Mouse (Mus musculus) telencephalon, adult 2 months (tissue): ENCODE measurements around the gene Krt80.

Source experiments
- DNase-seq: peaks from one replicate; pipeline ENCODE4 v3.0.0-alpha.2; 2011; ENCODE audit warnings: low read depth, low spot score

Gene Krt80

DNA sequence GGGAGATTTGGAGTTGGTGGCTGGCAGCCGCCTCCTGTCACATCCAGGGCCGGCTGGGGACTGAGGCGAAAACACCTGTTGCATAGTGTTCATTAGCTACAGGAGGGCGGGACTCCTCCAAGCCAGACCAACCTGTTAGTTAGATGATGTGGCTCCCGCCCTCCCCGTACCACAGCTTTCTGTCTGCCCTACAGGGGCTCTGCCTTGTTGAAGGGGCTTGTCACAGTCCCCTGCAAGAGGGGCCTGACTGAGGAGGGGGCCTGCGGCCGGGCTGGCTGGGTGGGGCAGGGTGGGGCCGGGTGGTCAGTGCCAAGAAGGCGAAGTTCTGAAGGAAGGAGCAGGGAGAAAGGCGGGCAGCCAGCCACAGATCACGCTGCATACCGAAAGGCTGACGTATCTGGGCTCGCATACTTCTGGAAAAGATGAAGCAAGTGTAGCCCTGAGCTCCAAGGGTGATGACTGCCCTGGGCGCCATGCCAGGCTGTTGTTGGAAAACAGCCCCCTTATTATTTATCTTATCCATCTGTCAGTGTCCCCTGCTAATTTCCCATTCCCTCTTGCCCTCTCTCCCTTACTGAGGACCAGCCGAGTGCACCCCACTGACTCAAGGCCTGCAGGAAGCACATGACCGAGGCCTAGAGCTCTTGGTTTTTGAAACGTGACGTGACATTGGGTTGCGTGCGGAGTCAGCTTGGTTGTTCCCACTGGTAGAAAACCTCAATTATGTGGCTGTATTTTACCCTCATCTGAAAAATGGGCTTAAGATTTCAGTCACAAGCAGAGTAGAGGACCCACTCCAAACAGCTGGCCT is at the start of gene Krt80:
TSS of gene Krt80 (minus strand) at position 62 of the 811 bp plus-strand sequence.
- no peak for DNase-seq

DNA sequence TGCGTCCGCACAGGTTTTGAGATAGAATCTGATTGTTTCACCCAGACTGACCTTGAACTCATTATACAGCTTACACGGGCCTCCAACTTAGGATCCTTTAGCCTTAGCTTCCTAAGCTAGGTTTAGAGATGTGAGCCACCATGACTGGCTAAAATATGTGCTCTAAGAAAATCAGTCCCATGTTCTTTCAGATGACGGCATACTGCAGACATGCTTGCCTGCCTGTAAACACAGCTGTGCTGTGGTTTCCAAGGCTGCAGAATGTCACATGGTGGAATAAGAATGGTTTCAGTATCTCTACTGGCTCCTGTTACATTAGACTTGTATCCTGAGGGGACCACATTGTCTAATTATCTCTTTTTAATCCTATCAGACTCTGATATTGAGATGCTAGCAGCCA is 49.0 kb upstream of the Krt80 start:
- no peak for DNase-seq

GRCm38 (mm10) chr15:101414807-101415565 is 45.0 kb upstream of the Krt80 start:
- no peak for DNase-seq

DNA sequence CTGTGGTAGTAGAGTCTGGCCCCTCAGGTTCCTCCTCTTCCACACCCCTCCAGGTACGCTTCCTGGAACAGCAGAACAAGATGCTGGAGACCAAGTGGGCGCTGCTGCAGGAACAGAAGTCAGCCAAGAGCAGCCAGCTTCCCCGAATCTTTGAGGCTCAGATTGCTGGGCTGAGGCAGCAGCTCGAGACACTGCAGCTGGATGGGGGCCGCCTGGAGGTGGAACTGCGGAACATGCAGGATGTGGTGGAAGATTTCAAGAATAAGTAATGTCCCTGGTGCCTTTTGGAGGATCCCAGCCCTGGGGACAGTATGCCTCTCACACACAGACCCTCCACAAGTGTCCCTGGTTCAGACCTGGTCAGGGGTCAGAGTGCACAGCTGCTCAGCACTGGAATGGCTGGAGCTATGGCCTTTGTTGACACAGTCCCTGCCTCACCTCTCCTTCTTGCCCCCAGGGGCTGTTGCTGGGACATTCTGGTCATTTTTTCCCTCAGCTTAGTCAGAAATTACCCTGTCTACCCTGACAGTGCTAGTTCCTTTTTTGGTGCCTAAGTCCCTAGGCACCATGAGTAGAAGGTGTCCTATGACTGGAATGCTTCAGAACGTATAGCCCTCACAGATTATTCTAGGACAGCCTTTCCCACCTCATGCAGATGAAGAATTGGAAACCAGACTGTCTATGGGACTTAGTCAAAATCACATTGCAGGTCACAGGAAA is 44.1 kb upstream of the Krt80 start:
- no peak for DNase-seq

GRCm38 (mm10) chr15:101412188-101412587 is 42.2 kb upstream of the Krt80 start:
- DNase-seq, result no peak

GRCm38 (mm10) chr15:101410775-101411174 is 40.8 kb upstream of the Krt80 start, which contains the start of gene Krt7:
Gene Krt7 (plus strand): TSS chr15:101411043.
- no peak for DNase-seq

DNA sequence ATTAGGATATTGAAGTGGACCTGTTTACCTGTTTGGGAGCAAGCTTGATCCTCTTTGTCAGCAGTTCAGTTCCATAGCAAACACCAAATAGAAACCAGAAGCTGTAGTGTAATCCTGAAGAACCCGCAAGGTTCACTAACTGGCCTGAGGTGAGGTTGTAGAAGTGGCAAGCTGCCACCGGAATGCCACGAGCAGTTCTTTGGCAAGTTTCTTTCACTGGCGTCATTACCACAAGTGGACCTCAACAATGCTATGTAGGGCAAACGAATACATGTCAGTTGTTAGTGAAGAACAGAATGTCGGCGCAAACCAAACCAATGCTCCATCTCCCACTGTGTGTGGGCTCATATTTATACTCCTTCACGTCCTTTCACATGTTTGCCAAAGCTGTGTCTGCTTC is 28.3 kb upstream of the Krt80 start:
- no peak for DNase-seq

DNA sequence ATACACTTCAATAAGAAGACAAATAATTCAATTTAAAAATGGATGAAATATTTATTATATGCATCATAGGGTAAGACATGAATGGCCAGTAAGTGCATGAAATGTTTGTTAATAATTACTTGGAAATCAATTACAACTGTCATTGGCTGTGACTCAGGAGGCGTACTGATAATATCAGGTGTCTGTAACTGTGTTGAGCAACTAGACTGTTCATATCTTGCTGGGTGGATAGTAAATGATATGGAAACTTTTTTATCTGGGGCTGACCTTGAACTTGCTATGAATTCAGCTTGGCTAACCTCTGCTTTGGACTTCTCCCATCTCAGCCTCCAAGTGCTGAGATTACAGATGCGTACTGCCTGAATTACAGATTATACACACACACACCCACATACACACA is 27.7 kb upstream of the Krt80 start:
- no peak for DNase-seq

DNA sequence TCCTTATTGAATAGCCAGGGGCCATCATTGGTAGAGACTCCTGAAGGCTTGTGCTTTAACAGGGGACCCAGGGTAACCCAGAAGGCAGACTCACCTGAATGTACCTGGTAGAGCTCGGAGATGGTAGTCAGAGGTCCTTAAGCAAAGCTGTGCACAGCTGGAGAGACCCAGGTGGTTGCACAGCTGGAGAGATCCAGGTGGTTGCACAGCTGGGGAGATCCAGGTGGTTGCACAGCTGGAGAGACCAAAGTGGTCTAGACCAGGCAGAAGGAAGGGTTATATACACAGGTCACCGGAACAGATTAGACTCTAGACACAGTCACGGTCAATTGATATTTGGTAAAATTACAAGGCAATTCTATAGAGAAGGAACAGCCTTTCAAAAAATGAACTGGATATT is 27.0 kb upstream of the Krt80 start:
- no peak for DNase-seq

DNA sequence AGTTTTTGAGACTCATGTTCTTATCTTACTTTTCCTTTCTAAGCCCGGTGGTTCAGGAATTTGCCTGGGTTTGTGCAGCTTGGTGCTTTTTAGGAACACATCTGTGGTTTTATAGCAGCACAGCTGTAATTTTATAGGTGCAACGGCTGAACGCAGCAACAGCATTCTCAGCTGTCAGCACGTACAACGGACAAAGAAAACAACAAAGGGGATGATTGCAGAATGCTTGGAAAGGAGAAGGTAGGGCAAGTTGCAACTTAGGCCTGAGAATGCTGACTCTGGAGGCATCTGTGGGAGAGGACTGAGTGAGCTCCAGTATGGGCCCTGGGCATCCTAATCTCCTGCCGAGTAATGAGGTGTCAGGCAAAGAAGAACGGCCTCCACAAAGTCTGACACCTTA is 26.5 kb upstream of the Krt80 start:
- no peak for DNase-seq

GRCm38 (mm10) chr15:101394908-101395307 is 24.9 kb upstream of the Krt80 start:
- DNase-seq, result no peak

GRCm38 (mm10) chr15:101392251-101392650 is 22.3 kb upstream of the Krt80 start:
- DNase-seq, result no peak

- no peak for DNase-seq
Observed at GRCm38 (mm10) chr15:101390203-101390602, 20.2 kb upstream of the Krt80 start.

- DNase-seq, result no peak
Observed at GRCm38 (mm10) chr15:101388034-101388541, 18.1 kb upstream of the Krt80 start.

GRCm38 (mm10) chr15:101387176-101387575 is 17.2 kb upstream of the Krt80 start:
- no peak for DNase-seq

- DNase-seq, result no peak
Observed at GRCm38 (mm10) chr15:101385064-101385463, 15.1 kb upstream of the Krt80 start.

- no peak for DNase-seq
Observed at GRCm38 (mm10) chr15:101384610-101385009, 14.6 kb upstream of the Krt80 start.

GRCm38 (mm10) chr15:101382811-101383210 is 12.8 kb upstream of the Krt80 start:
- DNase-seq, result no peak

DNA sequence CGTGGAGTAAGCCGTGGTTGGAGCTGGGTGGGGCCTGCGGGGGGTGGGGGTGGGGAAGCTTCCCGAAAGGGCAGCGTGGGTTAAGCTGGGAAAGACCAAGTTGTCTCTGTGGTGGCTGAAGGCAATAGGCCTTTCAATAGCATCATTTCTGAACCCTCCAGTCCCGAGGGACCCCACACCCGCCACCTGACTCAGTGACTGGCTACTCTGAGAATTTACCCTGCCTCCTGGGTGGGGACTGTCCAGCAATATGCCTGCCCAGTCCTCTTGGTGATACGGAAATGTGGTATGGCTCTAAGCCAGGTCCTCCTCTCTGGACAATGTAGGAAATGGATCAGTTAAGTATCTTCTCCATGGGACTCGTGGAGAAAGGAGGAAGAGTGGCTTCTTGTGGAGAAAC is 11.8 kb upstream of the Krt80 start:
- DNase-seq, result no peak

DNA sequence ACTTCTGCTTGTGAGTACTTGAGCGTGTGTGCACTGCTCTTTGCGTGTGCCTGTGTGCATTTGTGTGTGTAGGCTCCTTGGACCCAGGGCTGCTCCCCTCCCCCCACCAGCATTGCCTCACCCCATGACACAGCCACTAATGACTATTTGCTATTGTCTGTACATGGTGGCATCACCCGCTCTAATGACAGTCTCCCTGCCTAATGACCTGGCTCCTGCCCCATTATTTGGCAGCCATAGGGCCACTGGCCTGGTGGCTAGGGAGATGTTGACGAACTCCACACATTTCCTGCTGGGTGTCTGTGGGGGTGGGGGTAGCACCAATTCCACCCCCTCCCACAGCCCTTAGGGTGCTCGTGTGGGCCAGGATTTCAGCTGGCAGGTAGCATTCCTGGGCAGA is 8.7 kb upstream of the Krt80 start:
- DNase-seq, result no peak

DNA sequence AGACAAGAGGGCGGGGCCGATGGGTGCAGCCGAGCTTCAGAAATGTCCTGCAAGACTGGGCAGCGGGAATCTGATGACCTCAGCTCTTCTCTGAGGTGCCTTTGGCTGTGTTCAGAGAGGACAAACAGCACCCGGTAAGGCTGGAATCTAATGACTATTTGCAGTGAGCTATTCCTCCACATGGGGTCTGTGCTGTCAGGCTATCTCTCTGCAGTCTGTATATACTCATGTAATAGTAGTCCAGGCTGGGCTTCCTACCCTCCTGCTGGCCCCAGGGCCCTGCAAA is 6.8 kb upstream of the Krt80 start:
- DNase-seq, result no peak
